Mouse (Mus musculus): ENCODE measurements around the gene Fam57a. TPM values are rescaled to one million over a fixed set of nuclear protein-coding genes. Genes with fewer than 3 reads are reported as not detected.
"Not testable (repeated sequence)": the region's sequence is repeated elsewhere in the genome, so short reads cannot be mapped to it uniquely, and the experiment has no call there.

Gene Fam57a
- polyA plus RNA-seq, 1 experiment: 16.3 TPM

DNA sequence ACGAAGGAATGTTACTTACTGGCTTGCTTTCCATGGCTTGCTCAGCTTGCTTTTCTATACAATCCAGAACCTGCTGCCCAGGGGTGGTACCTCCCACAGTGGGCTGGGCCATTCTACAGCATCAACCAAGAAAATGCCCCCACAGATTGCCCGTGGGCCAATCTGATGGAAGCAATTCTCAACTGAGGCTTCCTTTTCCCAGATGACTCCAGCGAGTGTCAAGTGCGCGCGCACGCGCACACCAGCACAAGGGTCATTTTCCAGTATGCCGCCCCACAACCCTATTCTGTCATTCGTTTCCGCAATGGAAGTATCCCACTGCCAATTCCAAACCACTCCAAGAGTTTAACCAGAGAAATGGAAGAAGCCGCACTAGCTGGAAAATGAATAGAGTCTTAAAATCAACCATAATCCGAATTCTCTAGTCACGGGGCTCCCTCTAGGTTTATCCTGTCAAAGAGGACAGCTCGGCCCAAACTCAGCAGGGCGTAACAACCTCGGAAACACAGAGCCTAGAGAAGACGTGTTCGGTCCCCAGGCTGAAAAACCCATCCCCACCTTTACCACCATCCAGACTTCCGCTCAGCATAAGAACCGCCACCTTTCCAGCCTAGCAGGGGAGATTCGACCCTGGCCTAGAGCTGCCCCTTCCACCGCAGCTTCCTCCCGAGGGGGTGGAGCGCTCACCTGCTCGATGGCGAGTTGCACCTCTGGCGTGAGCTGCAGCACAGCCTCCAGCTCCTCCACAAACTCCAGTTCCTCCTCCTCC lies 561 bp upstream of the Fam57a start:
- WGBS: under 1% methylated on average over 28 of the region's 28 CpGs
- DNase-seq (ENCODE audit: low read depth, low spot score): peak; percentile 39

- DNase-seq (ENCODE audit: low read depth, low spot score): no peak
- WGBS: 8% methylated on average over 7 of the region's 7 CpGs
These were observed 672 bp downstream of the Fam57a start for GRCm38 (mm10) chr11:76180146-76180540.

- no peak for DNase-seq (ENCODE audit: low read depth, low spot score)
- WGBS: 84% methylated on average over 4 of the region's 4 CpGs
These were observed 4.3 kb downstream of the Fam57a start for GRCm38 (mm10) chr11:76183745-76184144.

- DNase-seq (ENCODE audit: low read depth, low spot score): no peak
- WGBS: 89% methylated on average over 6 of the region's 6 CpGs
These were observed 7.4 kb downstream of the Fam57a start for GRCm38 (mm10) chr11:76186908-76187307.

DNA sequence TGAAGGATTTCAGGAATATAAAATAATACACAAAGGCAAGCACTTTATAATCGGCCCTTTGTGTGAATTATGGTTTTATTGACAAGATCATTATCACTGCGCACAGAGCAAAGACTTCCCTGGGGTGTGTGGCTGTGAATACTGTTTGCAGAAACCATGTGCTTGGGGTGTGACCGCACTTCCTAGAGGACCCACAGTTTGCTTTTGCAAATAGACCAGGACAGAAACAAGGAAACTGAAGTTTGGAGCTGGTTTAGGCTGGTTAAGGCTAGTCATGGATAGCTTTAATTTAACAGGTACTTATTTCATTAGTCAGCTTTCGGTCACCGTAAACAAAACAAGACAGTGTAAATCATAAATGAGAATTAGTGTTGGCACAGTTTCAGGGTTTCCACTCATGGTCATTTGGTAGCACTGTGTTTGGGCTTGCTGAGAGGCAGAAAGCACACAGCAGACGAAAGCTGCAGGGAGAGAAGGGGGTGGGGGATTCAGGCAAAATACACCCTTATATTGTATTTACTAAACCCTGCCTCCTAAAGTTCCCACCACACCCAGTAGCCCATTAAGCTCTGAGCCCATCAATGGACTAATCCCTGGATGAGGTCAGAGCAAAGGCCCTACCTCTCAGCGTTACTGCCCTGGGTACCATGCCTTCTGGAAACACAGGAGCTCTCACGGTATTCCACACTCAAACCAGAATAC lies 17.0 kb downstream of the Fam57a start:
- DNase-seq (ENCODE audit: low read depth, low spot score): peak; percentile 92
- WGBS: 17% methylated on average over 8 of the region's 8 CpGs

DNA sequence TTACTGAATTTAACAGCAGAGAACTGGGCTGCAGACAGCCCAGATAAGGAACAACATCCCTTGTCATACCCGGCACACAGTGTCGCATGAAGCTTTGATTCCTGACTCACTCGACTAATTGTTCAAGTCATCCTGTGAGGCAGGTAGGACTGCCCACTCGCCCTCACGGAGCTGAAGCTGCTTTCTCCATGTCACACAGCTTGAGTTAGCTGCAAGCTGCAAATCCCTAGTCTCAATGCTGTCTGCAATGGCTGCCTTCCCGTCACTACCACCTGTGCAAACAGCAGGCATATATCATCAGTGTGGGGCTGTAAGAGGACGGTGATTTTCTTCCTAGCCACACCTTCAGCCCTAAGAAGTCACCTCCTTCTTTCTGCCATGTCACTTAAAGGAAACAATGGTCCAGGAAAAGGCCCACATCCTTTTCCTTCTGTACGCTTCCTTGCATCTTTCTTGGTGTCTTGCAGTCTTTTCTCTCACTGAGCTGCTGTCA lies 17.6 kb downstream of the Fam57a start:
- no peak for DNase-seq (ENCODE audit: low read depth, low spot score)
- WGBS: 25% methylated on average over 8 of the region's 8 CpGs

- WGBS: 1% methylated on average over 90 of the region's 90 CpGs
- DNase-seq (ENCODE audit: low read depth, low spot score): no peak
These were observed 22.5 kb downstream of the Fam57a start for GRCm38 (mm10) chr11:76201761-76202674.

- DNase-seq (ENCODE audit: low read depth, low spot score): no peak
- WGBS: 87% methylated on average over 5 of the region's 5 CpGs
These were observed 27.3 kb downstream of the Fam57a start for GRCm38 (mm10) chr11:76206793-76207192.

- WGBS: 66% methylated on average over 13 of the region's 13 CpGs
- no peak for DNase-seq (ENCODE audit: low read depth, low spot score)
These were observed 30.9 kb downstream of the Fam57a start for GRCm38 (mm10) chr11:76210228-76210985.

DNA sequence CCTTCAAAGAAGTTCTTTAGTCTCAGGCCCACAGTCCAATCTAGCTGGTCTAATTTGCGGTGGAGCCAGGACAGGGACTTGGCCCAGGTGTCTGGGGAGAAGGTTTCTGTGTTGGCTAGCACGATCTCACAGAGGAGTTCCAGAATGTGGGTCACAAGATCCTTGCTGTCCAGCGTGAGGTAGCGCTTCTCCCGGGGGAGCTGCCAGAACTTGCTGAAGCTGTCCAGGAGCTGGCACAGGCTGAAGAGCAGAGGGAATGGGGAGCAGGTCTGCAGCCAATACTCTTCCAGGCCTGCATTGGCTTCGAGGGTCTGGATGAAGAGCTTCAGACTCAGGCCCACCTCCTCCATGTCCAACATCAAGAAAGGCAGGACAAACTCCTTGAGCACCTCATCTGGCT lies 32.1 kb downstream of the Fam57a start:
- not testable (repeated sequence) for DNase-seq (ENCODE audit: low read depth, low spot score)
- 90% methylated on average over 5 of the region's 6 CpGs for WGBS

- no peak for DNase-seq (ENCODE audit: low read depth, low spot score)
- WGBS: 93% methylated on average over 5 of the region's 5 CpGs
These were observed 34.4 kb downstream of the Fam57a start for GRCm38 (mm10) chr11:76213841-76214240.

DNA sequence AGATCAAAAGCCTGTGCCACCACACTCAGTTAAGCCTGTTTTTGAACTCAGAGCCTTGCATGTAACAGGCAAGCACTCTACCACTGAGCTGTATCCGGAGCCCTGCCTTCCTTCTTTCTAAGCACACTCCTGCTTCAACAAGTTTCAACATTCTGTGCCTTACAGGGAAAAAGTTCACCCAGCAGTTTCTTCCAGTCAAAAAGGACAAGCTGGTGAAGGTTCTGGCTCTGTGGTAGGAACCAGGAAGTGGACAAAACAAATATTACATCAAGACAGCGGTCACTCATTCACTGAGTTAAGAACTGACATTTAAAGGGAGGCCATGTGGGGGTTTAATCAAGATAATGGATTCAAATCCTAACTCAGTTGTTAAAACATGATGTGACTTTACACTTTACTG lies 35.5 kb downstream of the Fam57a start:
- DNase-seq (ENCODE audit: low read depth, low spot score): no peak
- 42% methylated on average over 2 of the region's 2 CpGs for WGBS

GRCm38 (mm10) chr11:76216049-76216540 lies 36.6 kb downstream of the Fam57a start:
- WGBS: 44% methylated on average over 5 of the region's 5 CpGs
- DNase-seq (ENCODE audit: low read depth, low spot score): no peak

- DNase-seq (ENCODE audit: low read depth, low spot score): peak; percentile 76
- WGBS: 1% methylated on average over 33 of the region's 33 CpGs
These were observed 37.4 kb downstream of the Fam57a start for GRCm38 (mm10) chr11:76216681-76217389.

DNA sequence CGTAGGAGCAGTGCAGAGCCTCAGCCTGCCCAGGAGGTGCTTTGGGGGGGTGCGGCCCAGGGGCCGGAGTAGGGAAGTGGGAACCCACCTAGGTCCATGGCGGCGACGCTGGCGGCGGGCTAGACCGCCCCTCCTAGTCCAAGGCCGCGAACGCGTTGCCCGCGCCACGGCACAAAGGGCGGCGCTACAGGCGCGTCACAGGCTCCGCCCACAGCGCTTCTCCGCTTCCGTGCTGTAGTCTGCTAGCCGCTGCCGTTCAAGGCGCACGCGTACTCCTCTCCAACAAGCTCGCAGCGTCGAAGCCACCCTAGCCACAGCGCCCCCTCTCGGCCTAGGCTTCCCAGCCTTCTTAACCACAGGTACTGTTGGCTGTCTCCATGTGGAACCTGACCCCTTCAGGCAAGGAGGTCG lies 37.9 kb downstream of the Fam57a start, which contains the start of the genes Dbil5 and Gemin4:
TSS of gene Dbil5 (plus strand) at position 219 of the 411 bp plus-strand sequence.
TSS of gene Gemin4 (minus strand) at position 275 of the 411 bp plus-strand sequence.
- under 1% methylated on average over 35 of the region's 35 CpGs for WGBS
- peak; percentile 90 for DNase-seq (ENCODE audit: low read depth, low spot score)

DNA sequence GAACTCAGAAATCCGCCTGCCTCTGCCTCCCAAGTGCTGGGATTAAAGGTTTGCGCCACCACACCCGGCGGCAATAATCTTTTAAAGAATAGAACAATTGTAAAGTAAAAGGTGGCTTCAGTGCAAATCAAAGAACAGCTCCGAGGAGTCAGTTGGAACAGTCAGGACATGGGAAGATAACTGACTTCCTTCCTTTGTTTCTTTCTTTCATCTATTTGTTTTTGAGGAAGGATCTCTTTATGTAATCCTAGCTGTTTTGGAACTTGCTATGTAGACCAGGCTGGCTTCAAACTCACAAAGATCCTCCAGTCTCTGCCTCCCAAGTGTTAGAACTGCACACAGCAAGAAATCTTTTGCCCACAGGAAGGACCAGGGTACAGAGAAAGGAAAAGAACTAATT lies 45.2 kb downstream of the Fam57a start:
- DNase-seq (ENCODE audit: low read depth, low spot score): no peak
- WGBS: 92% methylated on average over 5 of the region's 5 CpGs

DNA sequence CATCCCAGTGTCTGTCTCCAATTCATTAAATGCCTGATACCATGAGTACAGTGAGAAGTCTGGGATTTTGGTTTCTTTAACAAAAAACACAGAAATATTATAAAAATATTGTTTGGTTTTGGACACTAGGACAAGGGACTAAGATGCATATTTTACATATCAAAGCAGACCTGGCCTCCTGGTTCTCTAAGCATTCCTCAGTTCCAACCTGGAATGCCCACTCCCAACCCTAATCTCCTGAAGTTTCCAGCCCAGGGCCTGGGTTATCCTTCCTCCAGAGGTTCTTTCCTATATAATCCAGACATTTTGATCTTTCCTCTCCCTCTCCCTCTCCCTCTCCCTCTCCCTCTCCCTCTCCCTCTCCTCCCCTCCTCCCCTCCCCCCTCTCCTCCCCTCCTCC lies 45.6 kb downstream of the Fam57a start:
- DNase-seq (ENCODE audit: low read depth, low spot score): no peak

- DNase-seq (ENCODE audit: low read depth, low spot score): no peak
- 70% methylated on average over 3 of the region's 3 CpGs for WGBS
These were observed 56.7 kb downstream of the Fam57a start for GRCm38 (mm10) chr11:76236136-76236535.
